ENCODE assay signal across 1 mouse cellular context in the genomic region with DNA sequence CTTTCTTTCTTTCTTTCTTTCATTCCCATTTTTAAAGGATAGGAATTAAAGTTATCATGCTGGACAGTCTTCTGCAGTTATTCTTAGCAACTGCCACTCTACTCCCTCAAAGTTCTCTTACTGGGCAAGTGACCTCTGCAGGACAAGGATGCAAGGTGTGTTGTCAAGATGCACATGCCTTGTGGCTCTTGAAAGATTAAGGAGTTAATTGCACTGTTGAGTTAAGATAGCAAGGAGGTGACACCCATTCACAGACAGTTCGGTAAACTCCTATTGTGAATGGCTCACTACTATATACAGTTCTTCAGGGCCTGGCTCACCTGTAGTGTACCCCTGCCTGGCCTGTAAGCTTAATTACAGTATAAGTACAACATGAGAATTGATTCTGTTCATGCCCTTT.
TF ChIP-seq lines count a peak whose summit lies in the region.

No protein-coding gene starts in this region.

TF ChIP-seq in C2C12, 6 proteins besides CTCF, POLR2A, EP300 and RAD21 (continued from another document):
- no peak for TF ChIP-seq MAX (IDR thresholded peaks at IDR 0.05)
